Mouse (Mus musculus): ENCODE results near the gene Camk2g.

- no peak for TF ChIP-seq POLR2A (IDR thresholded peaks at IDR 0.05; ENCODE audit: low read depth, low read length)
- no peak for TF ChIP-seq CTCF (IDR thresholded peaks at IDR 0.05; ENCODE audit: extremely low read depth, insufficient read length, insufficient replicate concordance, low read depth, low read length)
Measured at GRCm38 (mm10) chr14:20743614-20744013, 50.3 kb downstream of the Camk2g start.
